Mouse (Mus musculus) myocyte (in vitro differentiated cells): ENCODE results near the gene Cables2. TPM values are rescaled to one million over a fixed set of nuclear protein-coding genes. Genes with fewer than 3 reads are reported as not detected.

Source experiments
- H3K27me3 ChIP-seq: one replicate; pipeline ENCODE4 v1.6.1; 2011; ENCODE audit not compliant: control insufficient read depth, insufficient read depth, insufficient read length
- H3K36me3 ChIP-seq: one replicate; pipeline ENCODE4 v1.6.1; 2011; ENCODE audit not compliant: control insufficient read depth, insufficient read depth
- H3K4me2 ChIP-seq: one replicate; pipeline ENCODE4 v1.6.1; 2011; ENCODE audit warnings: low read depth, control low read depth
- H3K4me3 ChIP-seq: one replicate; pipeline ENCODE4 v1.5.1; 2011; ENCODE audit warnings: mild to moderate bottlenecking, control low read depth, moderate library complexity
- H3K79me2 ChIP-seq: one replicate; pipeline ENCODE4 v1.6.1; 2011; ENCODE audit not compliant: control insufficient read depth, insufficient read depth
- H3ac ChIP-seq: one replicate; pipeline ENCODE4 v1.6.1; 2011; ENCODE audit not compliant: control insufficient read depth, insufficient read length
- CEBPB ChIP-seq: IDR thresholded peaks from 2 replicates; pipeline ENCODE4 v1.6.1; 2011; ENCODE audit warnings: mild to moderate bottlenecking, moderate library complexity; ENCODE audit not compliant: poor library complexity, insufficient read depth, severe bottlenecking
- E2F4 ChIP-seq: IDR thresholded peaks from one replicate; pipeline ENCODE4 v1.6.1; 2011; ENCODE audit warnings: mild to moderate bottlenecking, control low read depth, moderate library complexity; ENCODE audit not compliant: insufficient read depth
- MAX ChIP-seq: IDR thresholded peaks from one replicate; pipeline ENCODE4 v1.6.1; 2011; ENCODE audit warnings: low read depth, mild to moderate bottlenecking, control low read depth
- MYOD1 ChIP-seq, 3 experiments: IDR thresholded peaks; one replicate each; pipeline ENCODE4 v1.6.1; 2011; ENCODE audit warnings: control low read depth in 2 of 3, low read depth in 2 of 3, mild to moderate bottlenecking in 2 of 3, moderate library complexity in 1 of 3; ENCODE audit not compliant: insufficient read length in 2 of 3, control insufficient read depth in 1 of 3
- MYOG ChIP-seq, 3 experiments: IDR thresholded peaks; one replicate each; pipeline ENCODE4 v1.6.1; 2011; ENCODE audit warnings: control low read depth in 2 of 3, low read depth in 2 of 3, mild to moderate bottlenecking in 2 of 3; ENCODE audit not compliant: insufficient read length in 2 of 3, control insufficient read depth in 1 of 3, insufficient read depth in 1 of 3
- POLR2A ChIP-seq: IDR thresholded peaks from one replicate; pipeline ENCODE4 v1.6.1; 2011; ENCODE audit warnings: low read depth, mild to moderate bottlenecking, control low read depth, moderate library complexity; ENCODE audit not compliant: insufficient read length
- POLR2AphosphoS2 ChIP-seq: IDR thresholded peaks from one replicate; pipeline ENCODE4 v1.6.1; 2011; ENCODE audit warnings: low read depth, control low read depth; ENCODE audit not compliant: insufficient read length
- REST ChIP-seq: IDR thresholded peaks from one replicate; pipeline ENCODE4 v1.6.1; 2011; ENCODE audit warnings: mild to moderate bottlenecking, control low read depth, moderate library complexity; ENCODE audit not compliant: insufficient read depth, insufficient read length
- SRF ChIP-seq: IDR thresholded peaks from one replicate; pipeline ENCODE4 v1.6.1; 2011; ENCODE audit warnings: low read depth; ENCODE audit not compliant: control insufficient read depth, insufficient read length
- TCF12 ChIP-seq: IDR thresholded peaks from one replicate; pipeline ENCODE4 v1.6.1; 2011; ENCODE audit warnings: mild to moderate bottlenecking, control low read depth; ENCODE audit not compliant: poor library complexity, insufficient read depth, severe bottlenecking
- TCF3 ChIP-seq: IDR thresholded peaks from one replicate; pipeline ENCODE4 v1.6.1; 2011; ENCODE audit warnings: low read depth, control low read depth; ENCODE audit not compliant: insufficient read length
- USF1 ChIP-seq: IDR thresholded peaks from one replicate; pipeline ENCODE4 v1.6.1; 2011; ENCODE audit warnings: low read depth, mild to moderate bottlenecking, control low read depth, moderate library complexity
- polyA plus RNA-seq: library from polyadenylated mRNA; unstranded; fragments of >200 nt; fragmentation: generic; extraction: Trizol; gene quantifications from one replicate; pipeline ENCODE4 v1.2.1, GENCODE M21; 2012; ENCODE audit warnings: missing spikeins

The Cables2 gene
- polyA plus RNA-seq, 1 experiment = 6.8 TPM

DNA sequence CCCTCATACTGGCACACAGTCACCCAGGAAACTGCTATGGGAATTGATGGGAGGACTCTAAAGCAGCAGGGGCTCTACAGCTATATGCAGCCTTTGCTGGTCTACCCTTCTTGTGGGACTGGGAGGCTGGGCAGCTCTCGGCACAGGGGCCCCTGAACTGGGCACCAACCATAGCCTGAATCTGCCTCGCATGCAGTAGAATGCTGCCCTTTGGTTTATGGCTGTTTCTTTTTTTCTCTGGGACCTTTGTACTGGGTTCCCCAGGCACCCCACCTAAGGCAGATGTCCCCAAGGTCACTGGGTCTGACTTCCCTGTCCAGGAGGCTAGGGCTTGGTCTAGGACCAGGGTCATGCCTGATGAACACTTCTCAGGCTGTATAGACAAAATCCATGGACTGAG lies 41.0 kb upstream of the Cables2 start:
- H3K79me2 ChIP-seq = no peaks in the 10 kb centered on the region
- no peak overlapping the region for H3ac ChIP-seq
- no peak overlapping the region for H3K4me3 ChIP-seq
- H3K36me3 ChIP-seq = no peaks in the 10 kb centered on the region
- peaks cover 49% of the 10 kb centered on the region for H3K27me3 ChIP-seq
- TF ChIP-seq MYOG (IDR thresholded peaks at IDR 0.05; ENCODE audit: control insufficient read depth in 1 of 3, insufficient read depth in 1 of 3, insufficient read length in 2 of 3, low read depth in 2 of 3) = no peak
- no peak for TF ChIP-seq E2F4
- no peak for TF ChIP-seq TCF12
- no peak for TF ChIP-seq SRF
- no peak for TF ChIP-seq USF1
- no peak for TF ChIP-seq POLR2AphosphoS2
- TF ChIP-seq POLR2A = no peak
- no peak for TF ChIP-seq CEBPB
- TF ChIP-seq MYOD1 (IDR thresholded peaks at IDR 0.05; ENCODE audit: control insufficient read depth in 1 of 3, insufficient read length in 2 of 3, low read depth in 2 of 3) = no peak
- TF ChIP-seq MAX = no peak
- TF ChIP-seq REST = no peak
- H3K4me2 ChIP-seq = no peak overlapping the region

DNA sequence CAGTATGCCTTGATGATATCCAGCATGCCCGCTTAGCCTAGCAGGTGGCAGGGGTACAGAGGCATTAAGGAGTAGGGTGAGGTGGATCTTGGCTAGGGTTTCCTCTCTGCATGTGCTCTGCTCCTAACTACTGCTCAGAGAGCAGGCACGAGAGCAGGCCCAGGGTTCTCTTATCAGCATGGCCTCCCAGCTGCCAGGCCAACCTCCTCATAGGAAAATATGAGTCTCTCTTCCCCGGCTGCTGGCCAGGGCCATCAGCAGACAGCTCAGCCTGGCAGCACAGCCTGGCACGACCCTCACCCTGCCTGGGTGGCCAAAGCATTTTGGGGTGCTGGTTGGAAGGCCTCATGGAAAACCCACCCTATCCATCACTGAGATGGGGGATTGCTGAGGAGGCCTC lies 37.9 kb upstream of the Cables2 start:
- H3ac ChIP-seq = no peak overlapping the region
- no peak overlapping the region for H3K4me3 ChIP-seq
- no peaks in the 10 kb centered on the region for H3K36me3 ChIP-seq
- H3K27me3 ChIP-seq = peaks cover 32% of the 10 kb centered on the region
- no peaks in the 10 kb centered on the region for H3K79me2 ChIP-seq
- H3K4me2 ChIP-seq = no peak overlapping the region
- TF ChIP-seq TCF3 (no peak), CEBPB (no peak), SRF (no peak), POLR2AphosphoS2 (no peak)

DNA sequence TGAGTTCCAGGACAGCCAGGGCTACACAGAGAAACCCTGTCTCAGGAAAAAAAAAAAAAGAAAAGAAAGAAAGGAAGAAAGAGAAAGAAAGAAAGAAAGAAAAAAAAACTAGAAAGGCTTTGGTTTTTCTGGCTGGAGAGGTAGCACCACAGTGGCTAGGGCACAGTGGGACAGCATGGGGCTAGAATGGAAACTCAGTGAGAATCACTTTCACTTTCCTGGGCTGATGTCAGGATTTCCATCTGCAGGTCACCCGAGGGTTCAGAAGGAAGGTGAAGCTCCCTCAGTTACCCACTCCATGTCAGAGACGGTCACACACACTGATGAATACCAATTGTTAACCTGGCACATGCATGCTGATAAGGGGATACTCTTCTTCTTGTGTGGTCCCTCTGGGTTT lies 34.4 kb upstream of the Cables2 start:
- no peaks in the 10 kb centered on the region for H3K79me2 ChIP-seq
- no peak overlapping the region for H3ac ChIP-seq
- no peaks in the 10 kb centered on the region for H3K36me3 ChIP-seq
- TF ChIP-seq TCF3 (no peak), CEBPB (no peak), POLR2AphosphoS2 (no peak), REST (no peak), POLR2A (no peak), MAX (no peak), TCF12 (no peak), MYOD1 (IDR thresholded peaks at IDR 0.05; ENCODE audit: control insufficient read depth in 1 of 3, insufficient read length in 2 of 3, low read depth in 2 of 3) (no peak), SRF (no peak), USF1 (no peak), MYOG (IDR thresholded peaks at IDR 0.05; ENCODE audit: control insufficient read depth in 1 of 3, insufficient read depth in 1 of 3, insufficient read length in 2 of 3, low read depth in 2 of 3) (no peak), E2F4 (no peak)
- no peak overlapping the region for H3K4me2 ChIP-seq
- no peak overlapping the region for H3K4me3 ChIP-seq
- H3K27me3 ChIP-seq = peaks cover 37% of the 10 kb centered on the region

DNA sequence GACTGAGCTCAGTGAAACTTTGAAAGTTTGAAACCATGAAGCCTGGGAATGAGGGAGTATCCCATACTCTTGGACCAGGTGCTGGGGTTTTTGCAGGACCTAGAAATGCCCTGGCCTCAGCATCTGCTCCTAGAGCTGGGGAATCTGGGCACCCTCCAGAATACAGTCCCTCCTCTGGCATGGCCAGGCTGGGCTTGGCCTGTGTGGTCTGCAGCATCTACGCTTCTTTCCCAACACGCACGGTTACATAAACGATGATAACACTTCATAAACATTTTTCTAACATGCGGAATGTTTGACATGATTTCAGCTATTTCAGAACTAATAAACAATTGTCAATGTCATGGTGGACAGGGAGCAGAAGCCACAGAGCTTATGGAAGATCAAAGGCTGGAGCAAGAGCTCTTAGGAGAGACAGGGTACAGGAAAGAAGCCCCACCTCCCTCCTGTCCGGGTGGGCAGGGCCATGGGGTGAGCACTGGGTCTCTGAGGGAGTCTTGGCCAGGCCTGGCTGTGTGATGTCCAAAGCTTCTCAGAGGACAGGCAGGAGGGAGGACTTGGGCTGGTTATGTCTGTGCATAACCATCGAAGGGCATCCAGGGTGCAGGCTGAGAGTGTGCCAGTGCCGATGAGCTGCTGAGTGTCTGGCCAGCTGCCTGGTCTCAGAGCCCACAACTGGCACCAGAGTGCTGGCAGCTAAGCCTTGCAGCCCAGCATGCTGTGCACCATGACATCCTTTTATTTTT lies 33.3 kb upstream of the Cables2 start:
- Histone ChIP-seq H3K4me3 (no peak overlapping the region), H3K79me2 (no peaks in the 10 kb centered on the region), H3ac (no peak overlapping the region), H3K27me3 (peaks cover 34% of the 10 kb centered on the region), H3K36me3 (no peaks in the 10 kb centered on the region), H3K4me2 (no peak overlapping the region)
- TF ChIP-seq TCF3 (no peak), TCF12 (no peak), MAX (no peak), USF1 (no peak), MYOD1 (IDR thresholded peaks at IDR 0.05; ENCODE audit: control insufficient read depth in 1 of 3, insufficient read length in 2 of 3, low read depth in 2 of 3) (no peak), POLR2AphosphoS2 (no peak)

DNA sequence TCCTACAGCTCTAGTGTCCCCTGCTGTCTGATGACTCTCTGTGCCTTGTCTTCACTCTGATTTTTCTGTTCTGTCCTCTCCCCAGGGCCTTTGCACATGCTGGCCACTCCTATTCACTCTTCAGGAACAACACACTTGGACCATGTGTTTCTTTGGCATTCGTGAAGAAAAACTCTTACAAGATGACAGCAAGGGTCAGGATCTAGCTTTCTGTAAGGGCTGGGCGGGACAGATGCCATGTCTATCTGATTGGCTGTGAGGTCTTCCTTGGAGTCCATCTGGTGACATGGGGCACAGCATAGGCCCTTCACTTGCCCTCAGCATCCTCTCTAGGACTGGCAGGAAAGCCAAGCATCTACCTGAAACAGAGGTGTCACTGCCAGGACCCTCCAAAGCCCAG lies 32.7 kb upstream of the Cables2 start:
- Histone ChIP-seq H3K79me2 (no peaks in the 10 kb centered on the region), H3K4me3 (no peak overlapping the region), H3K4me2 (no peak overlapping the region), H3K27me3 (peaks cover 28% of the 10 kb centered on the region), H3ac (no peak overlapping the region), H3K36me3 (no peaks in the 10 kb centered on the region)
- TF ChIP-seq MYOD1 (IDR thresholded peaks at IDR 0.05; ENCODE audit: control insufficient read depth in 1 of 3, insufficient read length in 2 of 3, low read depth in 2 of 3) (no peak), MAX (no peak), POLR2A (no peak), REST (no peak), E2F4 (no peak), MYOG (IDR thresholded peaks at IDR 0.05; ENCODE audit: control insufficient read depth in 1 of 3, insufficient read depth in 1 of 3, insufficient read length in 2 of 3, low read depth in 2 of 3) (no peak), CEBPB (no peak), POLR2AphosphoS2 (no peak), TCF12 (no peak), TCF3 (no peak), USF1 (no peak), SRF (no peak)
